Mouse (Mus musculus) spleen, adult 2 months (tissue): Measurements from ENCODE around the gene Adgra3. TPM values are rescaled to one million over a fixed set of nuclear protein-coding genes. Genes with fewer than 3 reads are reported as not detected.

Experiments
- DNase-seq, 2 experiments: peaks; one replicate each; pipeline versions ENCODE4 v3.0.0 to v3.0.0-alpha.2; 2012 to 2021; ENCODE audit warnings: low spot score in 2 of 2, low read depth in 1 of 2
- H3K27ac ChIP-seq: fragments of 200-500 bp; 2 replicates; pipeline ENCODE4 v1.5.1; 2012; ENCODE audit warnings: low read length, inconsistent platforms; ENCODE audit not compliant: insufficient read depth
- H3K27me3 ChIP-seq: fragments of 200-500 bp; 2 replicates; pipeline ENCODE4 v1.6.1; 2012; ENCODE audit warnings: mild to moderate bottlenecking, moderate library complexity, low read length, inconsistent platforms; ENCODE audit not compliant: control insufficient read depth, insufficient read depth
- H3K36me3 ChIP-seq: fragments of 200-500 bp; 2 replicates; pipeline ENCODE4 v1.6.1; 2012; ENCODE audit warnings: mild to moderate bottlenecking, low read length, inconsistent platforms; ENCODE audit not compliant: control insufficient read depth, insufficient read depth
- H3K4me1 ChIP-seq: fragments of 200-500 bp; 2 replicates; pipeline ENCODE4 v1.6.1; 2011; ENCODE audit warnings: inconsistent platforms; ENCODE audit not compliant: control insufficient read depth, insufficient read depth, insufficient read length
- H3K4me3 ChIP-seq: fragments of 200-500 bp; 2 replicates; pipeline ENCODE4 v1.5.1; 2011; ENCODE audit warnings: mild to moderate bottlenecking, inconsistent platforms; ENCODE audit not compliant: insufficient read depth, insufficient read length; ENCODE audit errors: extremely low read depth
- CTCF ChIP-seq: fragments of 200-500 bp; IDR thresholded peaks from 2 replicates; pipeline ENCODE4 v1.5.1; 2011; ENCODE audit warnings: mild to moderate bottlenecking, inconsistent platforms; ENCODE audit not compliant: insufficient read depth, insufficient read length, insufficient replicate concordance; ENCODE audit errors: extremely low read depth
- POLR2A ChIP-seq: fragments of 200-500 bp; IDR thresholded peaks from 2 replicates; pipeline ENCODE4 v1.6.1; 2011; ENCODE audit warnings: low read depth, low read length, inconsistent platforms
- WGBS: fragments of 180-500 bp; shearing (Covaris S2); methylation state at CpG from one replicate; pipeline ENCODE4 v1.1.7; 2018; 5-methylcytosine and 5-hydroxymethylcytosine counted together
- polyA plus RNA-seq: library from polyadenylated mRNA; depleted of rRNA; stranded (reverse); fragments of >200 nt; gene quantifications from 2 replicates; pipeline ENCODE4 v1.2.3, GENCODE M21; 2012

Gene Adgra3
- polyA plus RNA-seq, 1 experiment: 9.2 TPM

GRCm38 (mm10) chr5:50052456-50052855 is 6.3 kb downstream of the Adgra3 start:
- no peaks in the 10 kb centered on the region; the same call in 1 of the 2 replicates for H3K4me1 ChIP-seq
- TF ChIP-seq POLR2A: no peak
- no peak for TF ChIP-seq CTCF
- no peak for DNase-seq
- no peaks in the 10 kb centered on the region for H3K27me3 ChIP-seq
- WGBS: 79% methylated on average over 4 of the region's 4 CpGs
- no peak overlapping the region for H3K27ac ChIP-seq
- H3K36me3 ChIP-seq: no peaks in the 10 kb centered on the region
- H3K4me3 ChIP-seq: no peak overlapping the region

- H3K4me1 ChIP-seq: no peaks in the 10 kb centered on the region; the same call in 1 of the 2 replicates
- TF ChIP-seq CTCF (no peak), POLR2A (no peak)
- no peak overlapping the region for H3K27ac ChIP-seq
- H3K36me3 ChIP-seq: no peaks in the 10 kb centered on the region
- H3K4me3 ChIP-seq: no peak overlapping the region
- WGBS: 90% methylated on average over 21 of the region's 21 CpGs
- no peaks in the 10 kb centered on the region for H3K27me3 ChIP-seq
- no peak for DNase-seq
Observed at GRCm38 (mm10) chr5:50050668-50051425, 8.0 kb downstream of the Adgra3 start.

DNA sequence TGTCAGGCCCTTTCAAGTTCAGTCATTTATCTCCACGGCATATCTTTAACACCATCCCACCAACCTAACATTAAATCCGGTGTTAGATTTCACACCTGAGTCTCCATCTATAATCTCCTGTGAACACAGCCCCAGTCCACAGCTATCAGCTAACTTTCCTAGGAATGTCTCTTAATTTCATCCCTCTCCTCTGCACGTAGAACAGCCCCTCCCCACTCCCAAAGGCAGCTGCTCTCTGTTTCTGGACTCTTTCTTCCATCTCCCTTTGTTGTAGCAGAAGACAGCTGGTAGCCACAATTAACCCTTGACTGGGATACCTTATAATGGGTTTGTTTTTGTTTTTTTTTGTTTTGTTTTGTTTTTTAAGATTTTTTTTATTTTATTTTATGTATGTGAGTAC is 8.8 kb downstream of the Adgra3 start:
- WGBS: 87% methylated on average over 3 of the region's 3 CpGs
- no peaks in the 10 kb centered on the region for H3K36me3 ChIP-seq
- no peaks in the 10 kb centered on the region for H3K4me1 ChIP-seq
- no peak overlapping the region for H3K27ac ChIP-seq
- TF ChIP-seq POLR2A (no peak), CTCF (no peak)
- H3K4me3 ChIP-seq: no peak overlapping the region
- no peaks in the 10 kb centered on the region for H3K27me3 ChIP-seq
- no peak for DNase-seq

- no peak for TF ChIP-seq POLR2A
- no peak for TF ChIP-seq CTCF
- Histone ChIP-seq H3K27me3 (no peaks in the 10 kb centered on the region), H3K36me3 (no peaks in the 10 kb centered on the region), H3K4me3 (no peak overlapping the region), H3K4me1 (no peaks in the 10 kb centered on the region), H3K27ac (no peak overlapping the region)
- 90% methylated on average over 8 of the region's 8 CpGs for WGBS
- no peak for DNase-seq
Observed at GRCm38 (mm10) chr5:50049506-50049905, 9.3 kb downstream of the Adgra3 start.

DNA sequence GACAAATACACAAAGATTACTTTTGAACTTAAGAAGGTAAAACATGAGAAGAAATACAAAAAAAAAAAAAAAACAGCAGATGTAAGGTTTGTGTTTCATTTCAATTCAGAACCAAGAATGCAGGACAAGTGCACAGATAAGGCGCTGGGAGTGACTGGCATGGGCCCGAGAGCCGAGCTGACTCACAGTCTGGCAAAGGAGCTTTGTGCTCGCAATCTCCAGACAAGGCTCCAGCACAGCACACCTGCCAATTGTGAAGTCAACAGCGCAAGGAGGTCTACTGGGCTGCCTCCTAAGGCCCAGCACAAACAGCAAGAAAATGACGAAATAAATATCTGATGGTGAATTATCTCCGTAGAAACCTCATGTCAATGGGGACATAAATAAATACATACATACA is 9.8 kb downstream of the Adgra3 start:
- H3K27me3 ChIP-seq: no peaks in the 10 kb centered on the region
- DNase-seq: no peak
- TF ChIP-seq CTCF (no peak), POLR2A (no peak)
- no peaks in the 10 kb centered on the region for H3K4me1 ChIP-seq
- H3K36me3 ChIP-seq: no peaks in the 10 kb centered on the region
- 88% methylated on average over 7 of the region's 7 CpGs for WGBS
- no peak overlapping the region for H3K27ac ChIP-seq
- H3K4me3 ChIP-seq: no peak overlapping the region

GRCm38 (mm10) chr5:50048271-50048851 is 10.4 kb downstream of the Adgra3 start:
- no peaks in the 10 kb centered on the region for H3K36me3 ChIP-seq
- no peak overlapping the region for H3K27ac ChIP-seq
- no peak overlapping the region for H3K4me3 ChIP-seq
- no peaks in the 10 kb centered on the region for H3K4me1 ChIP-seq
- WGBS: 75% methylated on average over 5 of the region's 5 CpGs
- H3K27me3 ChIP-seq: no peaks in the 10 kb centered on the region
- no peak for TF ChIP-seq POLR2A
- TF ChIP-seq CTCF: no peak
- no peak for DNase-seq

- no peaks in the 10 kb centered on the region for H3K36me3 ChIP-seq
- no peak overlapping the region for H3K27ac ChIP-seq
- no peaks in the 10 kb centered on the region for H3K27me3 ChIP-seq
- H3K4me3 ChIP-seq: no peak overlapping the region
- TF ChIP-seq CTCF (no peak), POLR2A (no peak)
- no peak for DNase-seq
- no peaks in the 10 kb centered on the region for H3K4me1 ChIP-seq
- WGBS: 91% methylated on average over 6 of the region's 6 CpGs
Observed at GRCm38 (mm10) chr5:50045180-50045579, 13.6 kb downstream of the Adgra3 start.
